Mouse (Mus musculus): ENCODE results near the gene Arhgef17. TPM values are rescaled to one million over a fixed set of nuclear protein-coding genes. Genes with fewer than 3 reads are reported as not detected.

Arhgef17 gene
- polyA plus RNA-seq, 1 experiment from 2014 or later = 17.6 TPM

DNA sequence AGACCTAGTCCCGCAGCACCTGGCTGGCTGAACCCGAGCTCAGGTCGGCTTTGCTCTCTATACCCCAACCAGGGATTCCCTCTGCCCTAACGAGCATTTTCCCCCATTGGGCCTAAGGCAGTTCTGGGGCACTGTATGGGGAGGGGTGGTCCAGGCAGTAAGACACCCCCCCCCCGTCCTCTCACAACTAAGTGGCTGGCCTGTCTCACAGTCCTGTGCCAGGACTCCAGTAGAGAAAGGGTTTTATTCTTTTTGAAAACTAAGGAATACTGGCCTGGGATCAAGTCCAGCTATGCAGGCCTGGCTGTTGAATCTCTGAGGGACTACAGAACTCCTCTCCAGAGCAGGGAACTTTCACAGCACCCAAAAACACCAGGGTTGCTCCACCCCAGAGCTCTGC lies 16.7 kb downstream of the Arhgef17 start:
- H3K4me2 ChIP-seq (ENCODE audit: low read length) = no peak overlapping the region
- ATAC-seq = no peak
- WGBS = 71% methylated on average over 5 of the region's 5 CpGs
- no peaks in the 10 kb centered on the region for H3K9me3 ChIP-seq (replicated peaks; ENCODE audit: control insufficient read depth, low read length, poor library complexity, severe bottlenecking)
- H3K36me3 ChIP-seq (ENCODE audit: control insufficient read depth, insufficient read depth, low read length) = no peaks in the 10 kb centered on the region
- H3K9ac ChIP-seq (ENCODE audit: low read depth, low read length) = no peak overlapping the region
- no peak overlapping the region for H3K27ac ChIP-seq (ENCODE audit: low read length)
- peaks cover 7% of the 10 kb centered on the region for H3K4me1 ChIP-seq (ENCODE audit: control insufficient read depth, insufficient read depth, low read length)
- H3K27me3 ChIP-seq (ENCODE audit: control insufficient read depth, insufficient read depth, low read depth, low read length) = no peaks in the 10 kb centered on the region
- H3K4me3 ChIP-seq (ENCODE audit: low read depth, low read length) = no peak overlapping the region

DNA sequence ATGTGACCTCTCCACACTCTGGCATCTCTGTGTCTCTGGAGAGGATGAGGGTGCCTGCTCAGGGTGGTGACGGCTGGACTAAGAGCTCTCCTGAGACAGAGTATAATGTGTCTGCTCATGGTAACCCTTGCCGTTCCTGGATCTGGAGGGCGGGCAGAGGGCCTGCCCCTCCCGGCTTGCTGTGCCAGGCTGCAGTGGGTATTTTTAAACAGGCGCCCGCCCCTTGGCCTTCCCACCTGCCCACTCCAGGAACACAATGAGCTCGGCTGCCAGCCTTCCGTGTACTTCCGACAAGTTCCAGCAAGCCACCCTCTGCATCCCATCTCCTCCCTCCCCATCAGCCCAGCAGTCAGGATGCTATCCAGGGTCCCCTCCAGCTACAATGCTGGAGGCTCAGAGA lies 20.1 kb downstream of the Arhgef17 start:
- no peak for ATAC-seq
- Histone ChIP-seq H3K4me3 (ENCODE audit: low read depth, low read length) (no peak overlapping the region), H3K4me1 (ENCODE audit: control insufficient read depth, insufficient read depth, low read length) (peaks cover 7% of the 10 kb centered on the region), H3K36me3 (ENCODE audit: control insufficient read depth, insufficient read depth, low read length) (no peaks in the 10 kb centered on the region), H3K27ac (ENCODE audit: low read length) (no peak overlapping the region), H3K9ac (ENCODE audit: low read depth, low read length) (no peak overlapping the region), H3K27me3 (ENCODE audit: control insufficient read depth, insufficient read depth, low read depth, low read length) (no peaks in the 10 kb centered on the region), H3K9me3 (replicated peaks; ENCODE audit: control insufficient read depth, low read length, poor library complexity, severe bottlenecking) (no peaks in the 10 kb centered on the region), H3K4me2 (ENCODE audit: low read length) (no peak overlapping the region)
- 33% methylated on average over 9 of the region's 9 CpGs for WGBS

DNA sequence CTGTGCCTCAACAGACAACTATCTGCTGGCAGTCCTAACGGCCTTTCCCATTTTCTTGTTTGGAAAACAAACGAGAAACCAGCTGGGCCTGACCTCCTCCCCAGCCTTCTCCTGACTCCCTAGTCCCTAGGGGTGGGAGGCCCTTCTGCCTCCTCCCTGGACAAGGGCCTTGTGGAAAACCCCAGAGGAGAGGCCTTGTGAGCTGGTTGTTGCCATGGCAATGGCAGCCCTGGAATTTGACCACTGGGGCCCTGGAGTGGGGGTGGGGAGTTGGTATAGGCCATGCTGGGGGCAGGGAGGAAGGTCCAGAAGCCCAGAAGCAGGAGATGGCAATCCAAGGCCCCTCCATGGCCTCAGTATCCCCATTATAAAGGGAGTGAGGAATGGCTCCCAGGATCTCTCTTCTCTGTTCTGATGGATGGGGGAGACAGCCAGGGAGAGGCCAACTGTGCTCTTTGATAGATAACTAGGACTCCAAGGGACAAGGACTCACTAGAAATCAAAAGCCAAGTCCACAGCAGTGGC lies 20.6 kb downstream of the Arhgef17 start:
- Histone ChIP-seq H3K4me3 (ENCODE audit: low read depth, low read length) (no peak overlapping the region), H3K9ac (ENCODE audit: low read depth, low read length) (no peak overlapping the region), H3K9me3 (replicated peaks; ENCODE audit: control insufficient read depth, low read length, poor library complexity, severe bottlenecking) (no peaks in the 10 kb centered on the region), H3K36me3 (ENCODE audit: control insufficient read depth, insufficient read depth, low read length) (no peaks in the 10 kb centered on the region), H3K4me2 (ENCODE audit: low read length) (no peak overlapping the region), H3K27ac (ENCODE audit: low read length) (no peak overlapping the region), H3K27me3 (ENCODE audit: control insufficient read depth, insufficient read depth, low read depth, low read length) (no peaks in the 10 kb centered on the region), H3K4me1 (ENCODE audit: control insufficient read depth, insufficient read depth, low read length) (peaks cover 7% of the 10 kb centered on the region)
- WGBS = 10% methylated on average over 2 of the region's 2 CpGs
- no peak for ATAC-seq

DNA sequence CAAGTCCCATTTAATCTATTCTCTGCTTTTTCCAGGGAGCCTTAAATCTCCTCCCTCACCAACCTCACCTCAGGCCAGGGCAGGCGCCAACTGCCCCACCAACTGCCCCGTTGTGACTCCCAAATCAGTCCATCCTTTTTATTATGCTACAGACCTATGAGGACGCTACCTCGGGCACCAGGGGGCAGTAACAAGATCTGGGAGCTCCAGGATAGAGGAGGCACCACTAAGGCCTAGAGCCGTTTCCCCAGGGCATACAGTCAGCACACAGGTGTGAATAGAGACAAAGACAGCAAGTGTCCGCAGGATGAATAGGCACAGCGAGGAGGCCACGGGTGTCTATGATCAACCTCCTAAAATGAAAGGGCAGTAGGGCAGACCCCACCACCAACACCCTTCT lies 23.3 kb downstream of the Arhgef17 start:
- peaks cover 7% of the 10 kb centered on the region for H3K4me1 ChIP-seq (ENCODE audit: control insufficient read depth, insufficient read depth, low read length)
- H3K27ac ChIP-seq (ENCODE audit: low read length) = no peak overlapping the region

DNA sequence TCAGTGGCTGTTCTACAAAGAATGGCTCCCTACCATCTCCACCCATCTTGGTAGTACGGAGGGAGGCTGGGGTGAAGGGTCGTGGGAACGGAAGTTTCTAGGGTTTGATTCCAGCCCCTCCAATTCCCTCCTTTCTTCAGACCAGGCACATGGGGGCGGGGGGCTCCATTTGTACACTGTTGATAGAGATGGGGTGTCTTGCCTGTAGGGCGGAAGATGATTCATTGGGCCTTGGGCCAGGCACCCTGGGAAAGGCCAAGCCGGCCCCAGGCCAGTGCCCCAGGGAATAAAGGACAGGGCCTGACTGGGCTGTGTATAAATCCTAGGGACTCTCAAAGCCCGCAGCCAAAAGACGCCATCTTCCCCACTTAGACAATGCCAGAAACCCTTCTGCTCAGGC lies 23.8 kb downstream of the Arhgef17 start:
- ATAC-seq = no peak
- Histone ChIP-seq H3K27me3 (ENCODE audit: control insufficient read depth, insufficient read depth, low read depth, low read length) (no peaks in the 10 kb centered on the region), H3K9ac (ENCODE audit: low read depth, low read length) (no peak overlapping the region), H3K4me3 (ENCODE audit: low read depth, low read length) (no peak overlapping the region), H3K27ac (ENCODE audit: low read length) (no peak overlapping the region), H3K4me1 (ENCODE audit: control insufficient read depth, insufficient read depth, low read length) (peaks cover 7% of the 10 kb centered on the region), H3K4me2 (ENCODE audit: low read length) (no peak overlapping the region), H3K9me3 (replicated peaks; ENCODE audit: control insufficient read depth, low read length, poor library complexity, severe bottlenecking) (no peaks in the 10 kb centered on the region), H3K36me3 (ENCODE audit: control insufficient read depth, insufficient read depth, low read length) (no peaks in the 10 kb centered on the region)
- WGBS = 85% methylated on average over 8 of the region's 8 CpGs

More for the DNA sequence above, 23.3 kb downstream of the Arhgef17 start:
- no peak overlapping the region for H3K4me2 ChIP-seq (ENCODE audit: low read length)
- no peak overlapping the region for H3K4me3 ChIP-seq (ENCODE audit: low read depth, low read length)
- H3K36me3 ChIP-seq (ENCODE audit: control insufficient read depth, insufficient read depth, low read length) = no peaks in the 10 kb centered on the region
- ATAC-seq = no peak
- 51% methylated on average over 8 of the region's 8 CpGs for WGBS
- no peaks in the 10 kb centered on the region for H3K27me3 ChIP-seq (ENCODE audit: control insufficient read depth, insufficient read depth, low read depth, low read length)
- H3K9ac ChIP-seq (ENCODE audit: low read depth, low read length) = no peak overlapping the region
- no peaks in the 10 kb centered on the region for H3K9me3 ChIP-seq (replicated peaks; ENCODE audit: control insufficient read depth, low read length, poor library complexity, severe bottlenecking)

DNA sequence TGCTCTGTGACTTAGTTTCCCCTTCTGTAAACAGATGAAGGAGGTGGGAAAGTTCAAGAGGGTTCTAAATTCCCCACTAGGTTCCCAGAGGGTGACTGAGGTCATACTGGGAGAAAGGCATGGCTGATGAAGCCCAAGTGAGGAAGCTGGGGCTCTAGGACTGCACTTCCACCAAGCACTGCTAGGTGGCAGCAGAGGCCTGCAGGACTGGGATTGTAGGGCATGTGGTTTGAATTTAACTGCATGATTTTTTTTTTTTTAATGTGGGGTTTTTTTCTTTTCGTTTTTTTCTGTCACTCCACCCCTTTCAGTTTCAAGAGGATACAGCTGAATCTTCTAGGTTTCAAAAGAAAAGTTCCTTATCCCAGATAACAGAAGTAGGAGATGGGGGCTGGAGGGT lies 24.7 kb downstream of the Arhgef17 start:
- 0% methylated on average over 1 of the region's 1 CpGs for WGBS
- Histone ChIP-seq H3K4me1 (ENCODE audit: control insufficient read depth, insufficient read depth, low read length) (peaks cover 7% of the 10 kb centered on the region), H3K27me3 (ENCODE audit: control insufficient read depth, insufficient read depth, low read depth, low read length) (no peaks in the 10 kb centered on the region), H3K9ac (ENCODE audit: low read depth, low read length) (no peak overlapping the region), H3K36me3 (ENCODE audit: control insufficient read depth, insufficient read depth, low read length) (no peaks in the 10 kb centered on the region), H3K27ac (ENCODE audit: low read length) (no peak overlapping the region), H3K4me3 (ENCODE audit: low read depth, low read length) (no peak overlapping the region), H3K9me3 (replicated peaks; ENCODE audit: control insufficient read depth, low read length, poor library complexity, severe bottlenecking) (no peaks in the 10 kb centered on the region), H3K4me2 (ENCODE audit: low read length) (no peak overlapping the region)
- ATAC-seq = no peak

DNA sequence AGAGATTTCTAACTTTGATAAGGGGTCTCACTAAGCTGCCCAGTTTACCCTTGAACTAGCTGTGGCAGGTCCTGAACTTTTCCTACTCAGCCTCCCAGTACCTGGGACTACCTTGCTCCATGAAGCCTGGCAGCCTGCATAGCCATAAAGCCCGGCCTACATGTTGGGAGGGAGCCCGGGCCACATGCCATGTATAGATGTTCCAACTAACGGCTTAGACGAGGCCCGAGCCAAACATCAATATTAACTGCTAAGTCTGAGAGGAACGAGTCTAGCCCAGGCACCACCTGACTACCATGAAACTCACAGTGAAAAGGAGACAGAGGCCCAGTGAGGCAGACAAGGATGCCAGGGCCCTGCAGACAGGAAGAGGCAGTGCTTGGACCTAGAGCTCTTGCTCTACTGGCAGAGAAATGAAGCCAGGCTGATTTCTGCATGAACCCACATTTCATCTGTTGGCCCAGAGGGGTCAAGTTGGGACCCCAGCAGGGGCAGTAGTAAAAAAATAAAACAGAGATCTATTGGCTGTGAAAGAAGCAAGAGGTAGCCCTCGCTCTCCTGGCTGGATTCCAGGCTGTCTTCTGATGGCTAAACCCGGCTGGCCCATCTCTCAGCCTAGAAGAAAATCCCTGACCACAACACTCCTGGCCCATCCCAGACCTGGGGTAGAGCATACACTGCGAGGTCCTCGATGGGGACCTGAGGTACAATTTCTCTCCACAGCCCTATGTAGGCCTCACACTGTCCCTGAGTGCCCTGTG lies 25.7 kb downstream of the Arhgef17 start:
- no peak overlapping the region for H3K4me3 ChIP-seq (ENCODE audit: low read depth, low read length)
- H3K4me1 ChIP-seq (ENCODE audit: control insufficient read depth, insufficient read depth, low read length) = peaks cover 3% of the 10 kb centered on the region; the same call in 1 of the 2 replicates
- H3K9ac ChIP-seq (ENCODE audit: low read depth, low read length) = no peak overlapping the region
- 93% methylated on average over 10 of the region's 10 CpGs for WGBS
- no peak for ATAC-seq
- H3K9me3 ChIP-seq (replicated peaks; ENCODE audit: control insufficient read depth, low read length, poor library complexity, severe bottlenecking) = no peaks in the 10 kb centered on the region
- no peaks in the 10 kb centered on the region for H3K36me3 ChIP-seq (ENCODE audit: control insufficient read depth, insufficient read depth, low read length)
- no peak overlapping the region for H3K4me2 ChIP-seq (ENCODE audit: low read length)
- H3K27me3 ChIP-seq (ENCODE audit: control insufficient read depth, insufficient read depth, low read depth, low read length) = no peaks in the 10 kb centered on the region
- no peak overlapping the region for H3K27ac ChIP-seq (ENCODE audit: low read length)

DNA sequence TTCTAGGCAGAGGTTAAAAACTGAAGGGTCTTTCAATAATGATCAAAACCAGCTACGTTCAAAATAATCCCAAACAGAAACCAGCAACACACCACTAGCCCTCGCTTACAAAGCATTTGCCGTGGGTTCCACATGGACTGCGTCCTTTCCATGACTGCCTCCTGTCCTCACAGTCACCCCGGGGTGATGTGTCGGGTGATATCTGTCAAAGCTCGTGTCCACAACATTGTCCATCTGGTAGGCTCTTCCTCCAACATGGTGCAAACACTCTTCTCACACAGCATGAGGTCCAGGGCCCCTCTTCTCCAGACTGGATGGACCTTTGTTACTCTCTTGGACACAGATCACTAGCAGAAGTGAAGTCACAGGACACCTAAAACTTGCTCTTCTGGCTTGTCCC lies 26.9 kb downstream of the Arhgef17 start:
- ATAC-seq = no peak
- 90% methylated on average over 7 of the region's 7 CpGs for WGBS
- Histone ChIP-seq H3K36me3 (ENCODE audit: control insufficient read depth, insufficient read depth, low read length) (no peaks in the 10 kb centered on the region), H3K4me1 (ENCODE audit: control insufficient read depth, insufficient read depth, low read length) (no peaks in the 10 kb centered on the region), H3K9ac (ENCODE audit: low read depth, low read length) (no peak overlapping the region), H3K27ac (ENCODE audit: low read length) (no peak overlapping the region), H3K4me3 (ENCODE audit: low read depth, low read length) (no peak overlapping the region), H3K27me3 (ENCODE audit: control insufficient read depth, insufficient read depth, low read depth, low read length) (no peaks in the 10 kb centered on the region), H3K9me3 (replicated peaks; ENCODE audit: control insufficient read depth, low read length, poor library complexity, severe bottlenecking) (no peaks in the 10 kb centered on the region), H3K4me2 (ENCODE audit: low read length) (no peak overlapping the region)

DNA sequence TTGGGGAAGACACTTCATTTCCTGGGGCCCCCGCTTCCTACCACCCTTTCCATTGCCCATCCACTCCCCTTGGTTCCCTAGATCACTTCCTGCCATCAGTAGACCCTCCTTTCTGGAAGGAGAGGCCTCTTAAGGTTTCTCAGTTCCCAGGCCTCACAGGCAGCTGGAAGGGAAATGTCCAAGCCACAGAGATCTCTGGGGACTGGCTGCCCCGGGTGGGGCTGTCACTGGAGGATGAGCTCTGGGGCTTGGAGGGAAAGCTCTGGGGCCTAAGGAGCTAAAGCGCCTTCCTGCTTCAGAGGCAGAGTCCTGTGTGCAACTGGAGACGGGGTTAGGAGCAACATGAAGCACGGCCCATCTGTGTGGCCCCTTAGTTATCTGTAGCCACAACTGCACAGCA lies 27.3 kb downstream of the Arhgef17 start:
- Histone ChIP-seq H3K9me3 (replicated peaks; ENCODE audit: control insufficient read depth, low read length, poor library complexity, severe bottlenecking) (no peaks in the 10 kb centered on the region), H3K4me3 (ENCODE audit: low read depth, low read length) (no peak overlapping the region), H3K4me1 (ENCODE audit: control insufficient read depth, insufficient read depth, low read length) (no peaks in the 10 kb centered on the region), H3K36me3 (ENCODE audit: control insufficient read depth, insufficient read depth, low read length) (no peaks in the 10 kb centered on the region), H3K9ac (ENCODE audit: low read depth, low read length) (no peak overlapping the region), H3K27me3 (ENCODE audit: control insufficient read depth, insufficient read depth, low read depth, low read length) (no peaks in the 10 kb centered on the region), H3K4me2 (ENCODE audit: low read length) (no peak overlapping the region), H3K27ac (ENCODE audit: low read length) (no peak overlapping the region)
- 91% methylated on average over 5 of the region's 5 CpGs for WGBS
- no peak for ATAC-seq
